Mouse (Mus musculus) C2C12 (cell line): ENCODE results near the gene Gli2. TPM values are rescaled to one million over a fixed set of nuclear protein-coding genes. Genes with fewer than 3 reads are reported as not detected.

ENCODE experiments used
- H3K27me3 ChIP-seq: one replicate; pipeline ENCODE4 v1.6.1; 2011; ENCODE audit not compliant: control insufficient read depth, insufficient read depth, insufficient read length
- H3K36me3 ChIP-seq: one replicate; pipeline ENCODE4 v1.6.1; 2011; ENCODE audit not compliant: control insufficient read depth, insufficient read depth
- H3K4me3 ChIP-seq: one replicate; pipeline ENCODE4 v1.5.1; 2011; ENCODE audit warnings: mild to moderate bottlenecking, control low read depth; ENCODE audit not compliant: poor library complexity, insufficient read depth, severe bottlenecking
- H3K79me2 ChIP-seq: one replicate; pipeline ENCODE4 v1.6.1; 2011; ENCODE audit not compliant: control insufficient read depth, insufficient read depth
- H3K79me3 ChIP-seq: one replicate; pipeline ENCODE4 v1.6.1; 2011; ENCODE audit warnings: low read depth, control low read depth
- H3ac ChIP-seq: one replicate; pipeline ENCODE3; 2011; ENCODE audit warnings: low read depth; ENCODE audit not compliant: control insufficient read depth, insufficient read length
- CEBPB ChIP-seq: IDR thresholded peaks from one replicate; pipeline ENCODE4 v1.6.1; 2011; ENCODE audit warnings: low read depth, mild to moderate bottlenecking, control low read depth, moderate library complexity
- CTCF ChIP-seq: IDR thresholded peaks from one replicate; pipeline ENCODE4 v1.5.1; 2011; ENCODE audit not compliant: control insufficient read depth, insufficient read depth, insufficient read length
- FOSL1 ChIP-seq: IDR thresholded peaks from one replicate; pipeline ENCODE4 v1.8.0; 2011; ENCODE audit warnings: mild to moderate bottlenecking, low read length; ENCODE audit not compliant: poor library complexity, insufficient read depth, severe bottlenecking
- MAX ChIP-seq: IDR thresholded peaks from one replicate; pipeline ENCODE4 v1.6.1; 2011; ENCODE audit warnings: mild to moderate bottlenecking, control low read depth
- MYOD1 ChIP-seq: IDR thresholded peaks from one replicate; pipeline ENCODE4 v1.6.1; 2011; ENCODE audit warnings: low read depth; ENCODE audit not compliant: control insufficient read depth, insufficient read length
- MYOG ChIP-seq: IDR thresholded peaks from one replicate; pipeline ENCODE4 v1.6.1; 2011; ENCODE audit not compliant: control insufficient read depth, insufficient read length; ENCODE audit errors: extremely low read depth
- USF1 ChIP-seq: IDR thresholded peaks from one replicate; pipeline ENCODE4 v1.6.1; 2011; ENCODE audit warnings: low read depth, mild to moderate bottlenecking, control low read depth, moderate library complexity
- polyA plus RNA-seq: library from polyadenylated mRNA; unstranded; fragments of >200 nt; fragmentation: generic; extraction: Trizol; gene quantifications from one replicate; pipeline ENCODE4 v1.2.1, GENCODE M21; 2012; ENCODE audit warnings: missing spikeins

Gli2 gene
- polyA plus RNA-seq, 1 experiment = 0.74 TPM

DNA sequence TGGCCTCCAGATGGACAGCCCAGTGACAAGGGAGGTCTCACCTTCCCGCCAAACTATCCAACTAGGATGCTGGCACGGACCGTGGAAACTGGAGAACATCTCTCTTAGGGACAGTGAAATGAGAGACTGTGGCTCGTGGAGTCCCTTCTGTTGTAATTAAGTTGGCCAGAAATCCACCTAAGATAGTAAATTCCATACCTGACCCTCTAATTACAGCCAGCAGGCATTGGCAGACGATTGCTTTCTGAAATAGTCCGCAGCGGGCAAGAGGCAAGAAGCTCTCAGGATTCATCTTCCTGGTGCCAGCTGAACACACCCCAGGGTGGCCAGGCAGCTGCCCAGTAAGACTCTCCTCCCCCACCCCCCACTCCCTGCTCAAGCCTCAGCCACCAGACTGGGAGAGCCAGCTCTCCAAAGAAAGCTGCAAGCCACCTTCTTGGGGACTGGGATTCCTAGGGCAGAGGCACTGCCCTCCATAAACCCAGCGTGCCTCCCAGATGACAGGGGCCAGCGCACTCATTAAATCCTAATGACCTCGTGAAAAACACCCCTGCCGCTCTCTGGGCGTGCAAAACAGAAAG, 51.9 kb downstream of the Gli2 start:
- H3K79me3 ChIP-seq = no peaks in the 10 kb centered on the region
- no peaks in the 10 kb centered on the region for H3K36me3 ChIP-seq
- no peak overlapping the region for H3K4me3 ChIP-seq
- H3K27me3 ChIP-seq = no peaks in the 10 kb centered on the region
- H3K79me2 ChIP-seq = no peaks in the 10 kb centered on the region
- no peak overlapping the region for H3ac ChIP-seq
- TF ChIP-seq CTCF = no peak
- no peak for TF ChIP-seq USF1
- no peak for TF ChIP-seq FOSL1
- no peak for TF ChIP-seq CEBPB
- no peak for TF ChIP-seq MYOD1
- no peak for TF ChIP-seq MAX
- TF ChIP-seq MYOG = no peak

DNA sequence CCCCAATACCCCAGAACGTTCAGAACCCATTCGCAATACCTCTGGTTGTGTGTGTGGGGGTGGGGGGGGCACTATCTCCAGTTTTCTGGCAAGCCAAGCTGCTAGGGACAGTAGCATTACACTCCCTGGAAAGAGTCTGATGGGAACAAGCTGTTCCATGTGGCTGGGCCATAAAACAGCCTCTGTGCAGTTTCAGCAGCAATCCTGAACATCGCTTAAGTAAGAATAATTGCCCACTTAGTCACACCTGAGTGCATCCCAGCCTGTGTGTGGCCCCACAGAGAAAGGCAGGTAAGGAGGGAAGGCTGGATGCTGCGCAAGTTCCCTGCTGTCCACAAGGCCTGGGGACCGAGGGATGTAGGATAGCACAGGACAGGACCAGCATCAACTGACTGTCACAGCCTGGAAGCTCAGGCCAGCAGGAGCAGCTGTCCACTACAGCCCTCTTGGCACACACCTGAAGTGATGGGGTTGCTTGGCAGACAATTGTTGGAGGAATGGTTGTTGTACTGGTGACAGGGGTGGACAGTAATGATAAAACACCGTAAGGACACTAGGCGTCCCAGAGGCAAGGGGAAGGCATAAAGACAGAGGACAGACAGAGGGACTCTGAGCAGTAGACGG, 58.8 kb downstream of the Gli2 start:
- Histone ChIP-seq H3K36me3 (no peaks in the 10 kb centered on the region), H3K4me3 (no peak overlapping the region), H3K79me2 (no peaks in the 10 kb centered on the region), H3K27me3 (no peaks in the 10 kb centered on the region), H3K79me3 (no peaks in the 10 kb centered on the region), H3ac (no peak overlapping the region)
- TF ChIP-seq MYOG = no peak

DNA sequence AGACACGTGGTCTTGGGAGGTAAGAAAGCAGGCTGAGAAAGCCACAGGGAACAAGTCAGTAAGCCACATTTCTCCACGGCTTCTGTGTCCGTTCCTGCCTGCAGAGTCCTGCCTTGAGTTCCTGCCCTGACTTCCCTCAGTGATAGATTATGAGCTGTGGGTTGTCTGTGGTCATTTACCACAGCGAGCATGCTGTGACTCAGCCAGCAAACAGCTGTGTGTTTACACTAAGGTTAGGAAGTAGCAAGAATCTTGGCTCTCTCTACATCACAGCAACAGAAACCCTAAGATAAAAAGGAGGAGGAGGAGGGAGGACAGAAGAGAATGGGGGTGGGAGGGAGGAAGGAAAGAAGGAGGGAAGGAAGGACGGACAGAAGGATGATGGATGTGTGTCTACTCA, 59.6 kb downstream of the Gli2 start:
- Histone ChIP-seq H3K79me3 (no peaks in the 10 kb centered on the region), H3K27me3 (no peaks in the 10 kb centered on the region), H3K36me3 (no peaks in the 10 kb centered on the region), H3K4me3 (no peak overlapping the region), H3K79me2 (no peaks in the 10 kb centered on the region), H3ac (no peak overlapping the region)
- TF ChIP-seq FOSL1 (no peak), MYOG (no peak), MYOD1 (no peak), USF1 (no peak), CTCF (no peak), CEBPB (no peak), MAX (no peak)

DNA sequence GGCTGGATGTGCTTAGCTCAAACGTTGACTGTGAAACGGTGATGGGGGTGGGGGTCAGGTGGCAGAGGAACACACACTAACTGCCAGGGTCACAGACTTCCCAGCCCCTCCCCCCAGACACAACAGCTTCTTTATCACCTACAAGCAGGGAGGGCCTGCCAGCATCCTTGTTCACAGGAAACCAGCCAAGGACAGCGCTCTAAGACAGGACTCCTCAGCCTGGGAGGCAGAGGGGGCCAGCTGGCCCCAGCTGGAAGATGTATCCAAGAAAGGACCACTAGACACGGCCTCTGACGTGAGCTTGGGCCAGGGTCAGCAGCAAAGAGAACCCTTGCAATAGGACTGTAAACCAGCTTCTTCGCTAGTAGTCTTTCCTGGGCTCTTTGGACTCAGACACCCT, 65.1 kb downstream of the Gli2 start:
- Histone ChIP-seq H3K79me3 (no peaks in the 10 kb centered on the region), H3K79me2 (no peaks in the 10 kb centered on the region), H3K27me3 (no peaks in the 10 kb centered on the region), H3ac (no peak overlapping the region), H3K36me3 (no peaks in the 10 kb centered on the region), H3K4me3 (no peak overlapping the region)
- TF ChIP-seq CTCF = no peak
- no peak for TF ChIP-seq FOSL1
- no peak for TF ChIP-seq MYOG
- no peak for TF ChIP-seq CEBPB

DNA sequence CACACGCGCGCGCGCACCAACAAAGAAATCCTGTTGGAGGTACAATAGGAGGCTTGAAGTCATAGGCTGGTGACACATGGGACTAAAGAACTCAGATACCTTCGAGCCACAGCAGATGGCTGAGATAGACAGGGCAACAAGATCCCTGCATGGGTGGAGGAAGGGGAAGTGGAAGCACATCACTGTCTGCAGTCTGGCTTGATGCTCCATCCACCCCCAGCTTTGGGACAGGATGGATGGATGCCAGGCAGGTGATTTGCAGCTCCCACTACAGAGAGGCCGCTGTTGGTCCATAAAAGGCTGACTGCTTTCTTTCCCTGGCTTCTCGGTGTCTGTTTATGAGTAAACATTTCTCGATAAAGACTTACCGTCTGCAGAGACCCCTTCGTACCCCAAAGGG, 65.9 kb downstream of the Gli2 start:
- H3K79me3 ChIP-seq = no peaks in the 10 kb centered on the region
- H3ac ChIP-seq = no peak overlapping the region
- no peaks in the 10 kb centered on the region for H3K36me3 ChIP-seq
- H3K79me2 ChIP-seq = no peaks in the 10 kb centered on the region
- H3K4me3 ChIP-seq = no peak overlapping the region
- no peaks in the 10 kb centered on the region for H3K27me3 ChIP-seq
- no peak for TF ChIP-seq FOSL1
- no peak for TF ChIP-seq USF1
- no peak for TF ChIP-seq MYOD1
- TF ChIP-seq CTCF = no peak
- TF ChIP-seq CEBPB = no peak
- no peak for TF ChIP-seq MYOG
- TF ChIP-seq MAX = no peak

DNA sequence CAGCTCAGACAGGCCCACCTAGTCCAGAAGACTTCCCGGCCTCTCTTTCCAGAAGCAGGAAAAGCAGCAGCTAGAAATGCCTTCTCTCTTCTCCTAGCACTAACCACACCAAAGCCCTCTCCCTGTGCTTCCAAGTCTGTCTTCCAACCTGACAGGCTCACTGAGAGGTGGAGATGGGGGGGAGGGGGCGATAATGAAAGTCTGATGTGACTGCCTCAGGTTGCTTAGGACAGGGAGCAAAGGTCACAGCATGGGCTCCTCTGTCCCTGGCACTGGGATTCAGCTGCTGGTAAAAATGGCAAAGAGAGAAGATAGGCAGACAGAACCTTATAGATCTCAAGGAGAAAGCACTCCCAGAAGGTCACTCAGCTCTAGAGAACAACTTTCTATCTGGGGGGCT, 70.0 kb downstream of the Gli2 start:
- Histone ChIP-seq H3K27me3 (no peaks in the 10 kb centered on the region), H3K36me3 (no peaks in the 10 kb centered on the region), H3K79me2 (no peaks in the 10 kb centered on the region), H3ac (no peak overlapping the region), H3K4me3 (no peak overlapping the region), H3K79me3 (no peaks in the 10 kb centered on the region)
- TF ChIP-seq MYOG (no peak), MYOD1 (no peak), FOSL1 (no peak), CEBPB (no peak), CTCF (no peak), MAX (no peak), USF1 (no peak)
